Mouse (Mus musculus) right cerebral cortex, postnatal 25 days (tissue): ENCODE data around the gene Scgb1b20.
"Not testable (repeated sequence)": the region's sequence is repeated elsewhere in the genome, so short reads cannot be mapped to it uniquely, and the experiment has no call there.

ENCODE experiments used
- DNase-seq: peaks from one replicate; pipeline ENCODE4 v3.0.0; 2022

The Scgb1b20 gene

GRCm38 (mm10) chr7:33372934-33373333, at the start of gene Scgb1b20:
Gene Scgb1b20 (plus strand): TSS chr7:33373234.
- not testable (repeated sequence) for DNase-seq

DNA sequence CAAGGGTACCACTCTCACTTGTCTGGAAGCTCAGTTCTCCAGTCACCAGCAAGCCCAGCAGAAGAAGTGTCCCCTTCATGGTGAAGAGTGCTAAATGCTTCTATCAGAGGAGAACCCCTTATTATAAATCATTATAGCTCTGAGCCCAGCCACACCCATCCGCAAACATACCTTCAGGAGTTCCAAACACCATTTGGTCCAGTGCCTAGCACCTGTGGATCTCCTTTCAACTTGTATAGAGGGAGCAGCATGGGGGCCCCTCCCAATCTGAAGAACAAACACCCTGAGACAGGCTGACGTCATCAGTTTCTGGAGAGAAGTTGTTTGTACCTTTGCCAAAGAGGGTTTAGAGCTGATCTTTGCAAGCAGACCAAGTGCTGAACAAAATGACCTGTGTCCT, 6.8 kb upstream of the Scgb1b20 start, which contains the start of gene Scgb2b20:
Gene Scgb2b20 (minus strand): TSS at position 101 of the 400 bp plus-strand sequence.
- DNase-seq = not testable (repeated sequence)

DNA sequence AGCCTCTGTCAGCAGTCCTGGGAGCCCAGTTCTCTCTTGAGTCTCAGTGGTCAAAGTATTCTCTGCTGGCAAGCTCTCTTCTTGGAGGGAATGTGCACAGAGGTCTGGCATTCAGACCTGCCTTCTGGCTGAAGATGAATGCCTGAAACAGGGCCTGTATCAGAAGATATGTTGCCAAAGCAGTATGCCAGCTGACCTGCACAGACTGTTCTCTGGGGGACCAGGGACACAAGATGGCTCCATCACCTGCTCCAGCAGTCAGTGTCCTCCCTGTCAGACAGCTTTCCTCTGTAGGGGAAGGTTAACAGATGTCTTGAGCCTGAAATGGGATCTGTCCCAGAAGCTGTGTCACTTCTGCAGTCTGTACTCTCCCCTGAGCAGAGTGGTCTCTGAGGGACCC, 26.7 kb downstream of the Scgb1b20 start:
- not testable (repeated sequence) for DNase-seq

DNA sequence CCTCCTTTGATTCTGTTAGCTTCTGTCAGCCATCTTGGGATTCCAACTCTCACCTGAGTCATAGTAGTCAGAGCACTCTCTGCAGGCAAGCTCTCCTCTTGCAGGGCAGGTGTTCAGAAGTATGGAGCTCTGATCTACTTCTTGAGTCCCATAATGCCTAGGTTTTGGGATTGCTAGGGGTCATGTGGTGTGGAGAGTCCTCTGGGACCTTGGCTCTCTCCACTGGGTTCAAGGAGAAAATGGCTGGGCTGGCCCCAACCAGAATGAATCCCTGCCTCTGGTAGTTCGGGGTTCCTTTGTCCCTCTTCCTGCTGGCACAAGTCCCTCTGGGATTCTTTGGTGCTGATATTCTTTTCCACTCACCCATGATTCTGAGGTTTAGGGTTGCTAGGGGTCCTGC, 28.6 kb downstream of the Scgb1b20 start:
- DNase-seq = no peak

DNA sequence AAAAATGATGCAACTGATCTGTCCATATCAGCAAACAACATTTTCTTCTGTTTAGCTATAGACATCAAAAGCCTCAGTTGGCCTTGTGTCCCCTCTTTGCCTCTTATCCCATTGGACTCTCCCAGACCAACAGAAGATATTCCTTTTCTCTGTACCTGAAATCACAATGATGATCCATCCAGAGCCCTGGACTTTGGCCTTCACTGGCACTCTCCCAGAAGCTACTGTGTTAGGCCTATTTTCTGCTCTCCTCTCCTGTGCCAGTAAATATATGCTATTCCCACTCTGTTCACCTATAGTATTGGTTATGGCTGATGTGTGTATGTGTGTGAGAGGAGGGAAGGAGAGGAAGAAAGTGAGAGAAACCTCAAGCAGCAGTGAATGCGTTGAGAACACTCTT, 36.6 kb downstream of the Scgb1b20 start:
- not testable (repeated sequence) for DNase-seq
